Mouse (Mus musculus) left cerebral cortex, postnatal 36 days (tissue): ENCODE data around the gene Ccdc105. TPM values are rescaled to one million over a fixed set of nuclear protein-coding genes. Genes with fewer than 3 reads are reported as not detected.

ENCODE experiments used
- DNase-seq, 2 experiments: peaks; one replicate each; pipeline ENCODE4 v3.0.0; 2021 to 2022; ENCODE audit warnings: low spot score in 2 of 2, mixed read lengths in 1 of 2
- intact Hi-C: fragments of 180-260 bp; cut with DNase I; formaldehyde crosslinking; loops from one replicate; pipeline ENCODE4 v1.15.1; 2025
- total RNA-seq, 2 experiments: library from RNA; stranded (reverse); gene quantifications; 2 replicates each; pipeline ENCODE4 v1.2.3; 2021

Gene Ccdc105
- total RNA-seq, 2 experiments from 2014 or later: 0.61 to 0.79 TPM

DNA sequence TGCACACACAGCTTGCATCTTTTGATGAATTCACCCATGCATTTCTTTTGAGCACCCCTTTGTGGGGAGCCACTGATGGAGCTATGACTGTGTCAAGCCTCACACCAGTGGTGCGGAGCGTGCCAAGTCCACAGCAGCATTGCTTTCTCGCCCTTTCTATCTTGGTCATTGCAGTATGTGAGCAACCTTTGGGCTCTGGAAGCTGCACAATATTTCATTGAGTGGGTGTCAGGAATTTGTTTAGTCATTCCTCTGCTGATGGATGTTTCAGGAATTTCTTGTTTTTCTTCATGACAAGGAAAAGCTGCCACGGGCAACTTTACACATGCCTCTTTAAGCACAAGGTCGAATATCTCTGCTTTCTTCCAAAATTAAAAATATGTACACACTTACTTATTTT, 30.8 kb downstream of the Ccdc105 start:
- no peak for DNase-seq
- intact Hi-C loops: no loop called here

- DNase-seq: no peak
- intact Hi-C loops: no loop called here
These were observed 34.8 kb downstream of the Ccdc105 start, which contains the start of gene Casp14 for GRCm38 (mm10) chr10:78718056-78718455. Gene Casp14, minus strand, starts transcription at chr10:78718294.

- intact Hi-C loops: no loop called here
- DNase-seq: no peak
These were observed 36.6 kb downstream of the Ccdc105 start for GRCm38 (mm10) chr10:78716231-78716630.

GRCm38 (mm10) chr10:78715156-78715555, 37.7 kb downstream of the Ccdc105 start:
- intact Hi-C loops: no loop called here
- DNase-seq: no peak

DNA sequence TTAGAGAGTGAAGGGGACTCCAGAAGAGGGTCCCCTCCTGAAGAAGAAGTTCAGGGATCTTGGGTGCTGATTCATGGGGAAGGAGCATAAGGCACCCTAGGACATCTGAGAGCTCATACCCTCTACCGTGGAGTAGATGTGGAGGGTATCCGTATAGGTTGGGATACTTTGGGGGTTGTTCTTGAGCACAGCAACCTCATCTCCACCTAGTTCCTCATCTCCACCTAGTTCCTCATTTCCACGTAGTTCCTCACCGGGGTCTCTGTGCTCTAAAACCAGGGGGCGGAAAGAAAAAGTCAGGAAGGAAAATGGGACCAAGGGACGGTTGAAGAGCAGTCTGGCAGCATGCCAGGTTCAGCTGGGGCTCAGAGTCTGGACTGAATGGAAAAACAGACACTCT, 38.7 kb downstream of the Ccdc105 start:
- intact Hi-C loops: no loop called here
- no peak for DNase-seq

GRCm38 (mm10) chr10:78710706-78711105, 42.2 kb downstream of the Ccdc105 start:
- intact Hi-C loops: no loop called here
- DNase-seq: no peak

DNA sequence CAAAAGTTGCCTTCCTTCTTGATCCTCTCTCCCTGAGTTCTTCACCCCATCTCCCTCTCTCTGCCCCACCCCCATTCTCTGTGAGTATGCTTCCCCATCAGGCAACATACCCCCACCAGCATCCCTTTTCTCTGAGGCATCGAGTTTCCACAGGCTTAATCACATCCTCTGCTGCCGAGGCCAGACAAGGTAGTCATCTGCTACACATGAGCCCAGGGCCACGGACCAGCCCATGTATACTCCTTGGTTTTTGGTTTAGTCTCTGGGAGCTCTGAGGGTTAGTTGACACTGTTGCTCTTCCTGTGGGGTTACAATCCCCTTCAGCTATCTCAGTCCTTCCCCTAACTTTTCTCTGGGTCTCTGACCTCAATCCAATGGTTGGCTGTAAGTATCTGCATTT, 52.0 kb downstream of the Ccdc105 start:
- intact Hi-C loops: no loop called here
- DNase-seq: no peak

Other genes starting within 250 kb of the Ccdc105 start
- not detected for gene Olfr1358, start 235.6 kb downstream of the Ccdc105 start, total RNA-seq
- 10 to 100 TPM; 30.2 to 33.2 TPM for gene Ilvbl, start 178.7 kb downstream of the Ccdc105 start, total RNA-seq
- 1 to 10 TPM; 5.9 to 6.4 TPM for gene Syde1, start 161.1 kb downstream of the Ccdc105 start, total RNA-seq
- not detected for gene Olfr1357, start 135.0 kb downstream of the Ccdc105 start, total RNA-seq
- gene Casp14, start 34.8 kb downstream of the Ccdc105 start, total RNA-seq: not detected
- 10 to 100 TPM; 10.8 to 11.4 TPM for gene Slc1a6, start 27.4 kb upstream of the Ccdc105 start, total RNA-seq
- gene Olfr1356, start 99.1 kb upstream of the Ccdc105 start, total RNA-seq: not detected
- not detected for gene Olfr1355, start 122.5 kb upstream of the Ccdc105 start, total RNA-seq
- gene Olfr1354, start 160.1 kb upstream of the Ccdc105 start, total RNA-seq: not detected
- not detected for gene Olfr8, start 197.6 kb upstream of the Ccdc105 start, total RNA-seq
- not detected for gene Olfr1353, start 210.2 kb upstream of the Ccdc105 start, total RNA-seq
- not detected for gene Olfr1352, start 228.0 kb upstream of the Ccdc105 start, total RNA-seq